Mouse (Mus musculus) thymus, adult 18-20 months (tissue): ENCODE data around the gene Dnmt1.
A peak's percentile ranks its signal among the peaks of the same experiment; 100 is the strongest.

Experiments used
- DNase-seq, 2 experiments: peaks; one replicate each; pipeline ENCODE4 v3.0.0; 2022; ENCODE audit warnings: mixed read lengths in 2 of 2

Gene Dnmt1

DNA sequence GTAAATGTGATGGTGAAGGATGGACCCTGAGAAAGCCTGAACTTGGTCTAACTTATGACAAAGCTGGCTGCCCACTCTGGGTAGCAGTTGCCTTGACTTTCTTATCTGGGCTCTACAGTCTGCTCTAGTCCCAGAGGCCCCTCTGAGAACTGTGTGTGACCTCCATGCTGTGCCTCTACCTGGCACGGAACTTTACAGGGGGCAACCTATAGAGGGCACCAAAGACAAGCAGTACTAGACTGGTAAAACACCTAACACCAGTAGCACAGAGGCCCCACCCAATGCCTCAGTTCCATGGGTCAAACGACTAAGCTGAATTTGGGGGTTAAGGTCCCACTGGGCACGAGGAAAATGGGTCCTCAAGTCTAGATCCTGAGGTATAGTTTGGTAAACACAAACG is 43.5 kb downstream of the Dnmt1 start:
- peak in 1 of 2 experiments; percentile 44 for DNase-seq

DNA sequence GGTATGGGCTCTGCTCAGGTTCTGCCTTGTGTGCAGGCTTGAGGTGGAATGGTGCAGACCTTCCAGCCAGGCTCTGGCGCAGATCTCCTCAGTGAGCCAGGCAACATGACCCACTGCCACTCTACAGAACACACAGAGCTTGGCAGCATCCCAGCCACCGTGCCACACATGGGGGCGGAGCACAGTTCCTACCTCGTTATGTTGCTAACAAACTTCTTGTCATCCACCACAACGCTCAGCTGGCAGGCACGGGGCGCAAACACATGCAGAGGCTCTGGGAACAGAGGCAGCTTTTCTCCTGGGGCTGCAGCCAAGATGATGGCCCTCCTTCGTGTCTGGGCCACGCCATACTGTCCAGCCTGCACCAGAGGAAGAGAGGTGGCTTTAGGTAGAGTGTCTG is 49.7 kb downstream of the Dnmt1 start:
- no peak for DNase-seq

DNA sequence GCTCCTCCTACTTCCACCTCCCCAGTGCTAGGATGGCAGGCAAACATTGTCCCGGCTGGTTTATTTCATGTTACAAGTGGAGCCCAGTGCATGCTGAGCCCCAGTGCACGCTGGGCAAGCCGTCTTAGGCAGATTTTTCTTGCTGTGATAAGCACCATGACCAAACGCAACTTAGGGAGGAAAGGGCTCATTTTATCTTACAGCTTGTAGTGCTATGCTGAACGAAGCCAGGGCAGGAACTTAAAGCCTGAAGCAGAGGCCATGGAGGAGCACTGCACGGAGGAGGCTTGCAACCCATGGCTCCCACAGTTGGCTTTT is 57.6 kb downstream of the Dnmt1 start:
- no peak for DNase-seq

DNA sequence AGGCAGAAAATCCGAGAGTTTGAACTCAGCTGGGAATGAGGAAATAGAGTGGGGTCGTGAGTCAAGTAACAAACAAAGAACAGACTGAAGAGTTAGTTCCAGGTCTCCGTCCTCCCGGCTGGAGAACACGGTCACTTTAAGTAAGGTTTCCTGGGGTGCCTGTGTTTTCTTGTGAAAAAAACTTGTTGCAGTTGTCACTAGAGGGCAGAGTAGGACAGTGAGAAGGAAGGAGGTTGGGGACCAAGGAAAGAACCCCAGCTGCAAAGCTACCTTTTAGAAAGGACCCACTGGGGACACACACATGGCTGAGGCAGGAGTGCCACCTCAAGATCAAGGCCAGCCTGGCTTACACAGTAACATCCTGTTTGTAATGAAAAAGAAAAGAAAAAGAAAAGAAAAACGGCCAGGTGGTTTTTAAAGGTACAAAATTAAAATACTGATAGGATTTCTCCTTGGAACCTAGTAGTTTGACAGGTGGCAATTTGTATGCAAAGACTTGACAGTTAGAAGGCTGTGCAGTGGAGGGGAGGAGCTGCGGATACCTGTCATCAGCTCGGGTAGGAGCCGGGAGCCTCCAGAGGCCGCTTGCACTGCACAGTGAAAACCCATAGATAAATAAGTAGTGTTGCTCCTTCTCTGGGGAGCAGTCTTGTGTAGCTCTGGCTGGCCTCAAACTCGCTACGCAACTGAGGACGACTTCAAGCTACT is 58.1 kb downstream of the Dnmt1 start:
- no peak for DNase-seq

DNA sequence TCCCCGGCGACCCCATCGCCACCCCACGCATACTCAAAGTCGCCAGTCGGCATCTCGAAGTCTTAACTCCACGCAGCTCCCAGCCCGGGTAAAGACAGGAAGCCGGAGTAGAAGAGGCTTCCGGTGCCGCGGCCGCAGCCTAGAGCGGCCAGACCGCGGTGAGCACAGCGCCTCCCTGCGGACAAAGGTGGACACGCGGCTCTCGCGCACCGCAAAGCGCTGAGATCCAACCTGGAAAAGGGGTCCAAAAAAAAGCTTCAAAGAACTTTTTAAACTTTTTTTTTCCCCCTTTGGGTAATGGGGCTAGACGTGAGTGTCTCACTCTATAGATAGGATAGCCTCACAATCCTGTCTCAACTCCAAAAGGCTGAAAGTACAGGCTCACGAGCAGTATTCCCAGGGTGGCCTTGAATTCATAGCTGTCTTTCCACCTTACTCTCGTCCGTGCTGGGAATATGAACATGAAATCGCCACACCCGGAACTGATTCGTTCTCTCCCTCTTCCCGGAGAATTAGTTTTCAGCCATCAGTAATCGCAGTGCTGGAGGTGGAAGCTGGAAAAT is 61.1 kb downstream of the Dnmt1 start, which contains the start of gene Eif3g:
Gene Eif3g, minus strand, starts transcription at position 113 of the 563 bp plus-strand sequence.
- peak; percentile 68 to 76 for DNase-seq

DNA sequence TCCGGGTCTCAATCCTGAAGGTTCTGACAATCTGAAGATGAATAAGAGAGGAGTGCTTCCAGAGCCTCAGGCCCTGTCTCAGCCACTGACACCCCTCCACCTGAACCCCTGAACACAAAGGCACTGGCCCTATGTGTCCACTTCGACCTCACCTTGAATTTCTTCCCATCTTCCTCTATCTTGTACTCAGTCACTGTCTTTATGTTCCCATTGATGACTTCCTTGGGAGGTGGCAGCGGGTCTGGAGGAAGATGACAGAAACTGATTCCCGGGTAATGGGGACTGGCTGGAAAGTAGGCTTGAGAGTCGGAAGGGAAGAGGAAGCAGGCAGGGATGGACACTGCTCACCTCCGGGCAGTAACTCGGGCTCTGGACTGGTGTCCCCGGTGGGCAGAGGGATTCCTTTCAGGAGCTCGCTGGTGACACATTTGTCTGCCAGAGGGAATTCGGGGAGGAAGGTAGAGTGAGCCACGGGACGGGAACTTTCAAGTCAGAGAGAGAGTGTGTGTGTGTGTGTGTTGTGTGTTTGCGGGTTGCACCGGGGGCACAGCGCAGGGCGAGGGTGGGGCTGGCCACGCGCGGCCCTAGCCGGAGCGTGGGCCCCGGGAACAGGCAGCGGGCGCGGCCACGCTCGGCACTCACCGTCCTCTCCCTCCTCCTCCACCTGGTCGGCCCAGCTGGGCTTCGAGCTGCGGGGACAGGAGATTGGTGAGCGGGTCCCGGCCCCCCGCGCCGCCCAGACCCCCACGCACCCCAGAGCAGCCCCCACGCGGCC is 61.8 kb downstream of the Dnmt1 start:
- DNase-seq, result no peak

DNA sequence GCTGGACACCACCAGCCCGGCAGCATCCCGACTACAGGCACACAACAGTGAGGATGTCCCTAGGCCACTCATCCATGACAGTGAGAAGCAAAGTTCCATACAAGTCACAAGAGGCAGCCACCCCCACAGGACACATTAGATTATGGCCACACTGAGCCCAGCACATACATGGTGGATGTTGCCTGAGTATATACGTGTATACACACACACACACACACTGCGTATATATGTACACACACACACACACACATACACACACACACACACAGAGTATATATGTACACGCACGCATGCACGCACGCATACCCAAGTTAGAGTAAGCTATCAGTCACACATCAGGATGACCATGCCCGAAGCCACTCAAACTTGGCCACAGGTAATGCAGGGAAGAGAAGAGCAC is 64.3 kb downstream of the Dnmt1 start:
- no peak for DNase-seq

DNA sequence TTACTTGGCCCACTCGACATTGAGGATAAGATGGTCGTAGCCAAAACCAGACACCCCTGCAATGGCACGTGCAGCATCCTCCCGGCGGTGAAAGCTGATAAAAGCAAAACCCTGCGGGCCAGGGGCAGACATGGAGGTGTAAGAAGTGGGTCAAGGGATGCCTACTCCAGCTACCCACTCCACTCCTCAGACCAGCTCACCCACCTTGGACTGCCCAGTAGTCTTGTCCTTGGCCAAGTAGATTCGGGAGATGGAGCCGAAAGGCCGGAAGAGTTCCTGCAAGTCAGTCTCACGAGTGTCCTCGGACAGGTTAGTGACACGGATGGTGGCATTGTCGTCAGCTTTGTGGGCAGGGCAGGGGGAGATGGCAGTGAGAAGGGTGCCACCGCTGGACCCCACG is 65.1 kb downstream of the Dnmt1 start:
- DNase-seq, result no peak

DNA sequence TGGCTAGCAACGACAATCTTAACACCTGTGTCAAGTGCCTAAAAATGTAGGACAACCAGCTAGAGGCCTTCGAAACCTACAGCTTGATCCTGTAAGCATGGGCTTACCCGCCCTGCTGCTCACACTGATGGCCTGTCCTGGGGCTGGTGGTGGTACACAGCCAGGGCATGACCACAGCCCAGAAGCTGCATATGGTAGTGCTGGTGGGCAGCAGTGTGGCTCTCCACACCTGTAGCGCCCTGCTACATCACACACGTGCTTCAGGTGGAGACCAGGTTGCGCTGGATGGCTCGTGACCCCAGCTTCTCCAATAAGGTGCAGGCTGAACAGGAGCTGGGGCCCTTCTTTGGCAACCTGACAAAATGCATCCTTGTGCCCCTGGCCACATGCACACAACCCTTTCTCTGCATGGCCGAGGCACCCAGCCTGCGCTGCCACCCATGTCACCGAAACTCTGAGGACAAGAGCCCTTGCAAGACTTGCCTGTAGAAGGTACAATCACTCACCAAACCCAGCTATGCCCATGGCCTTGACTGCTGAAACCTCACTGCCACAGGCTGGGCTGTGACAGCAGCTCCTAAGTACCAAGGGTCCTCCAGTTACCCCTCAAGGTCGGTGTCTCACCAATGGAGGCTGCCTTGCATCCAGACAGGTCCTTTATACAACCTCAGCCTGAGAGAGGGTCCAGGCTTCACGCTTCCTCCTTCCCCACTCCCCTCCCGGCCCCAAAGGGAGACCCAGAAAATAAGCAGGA is 65.9 kb downstream of the Dnmt1 start:
- no peak for DNase-seq

DNA sequence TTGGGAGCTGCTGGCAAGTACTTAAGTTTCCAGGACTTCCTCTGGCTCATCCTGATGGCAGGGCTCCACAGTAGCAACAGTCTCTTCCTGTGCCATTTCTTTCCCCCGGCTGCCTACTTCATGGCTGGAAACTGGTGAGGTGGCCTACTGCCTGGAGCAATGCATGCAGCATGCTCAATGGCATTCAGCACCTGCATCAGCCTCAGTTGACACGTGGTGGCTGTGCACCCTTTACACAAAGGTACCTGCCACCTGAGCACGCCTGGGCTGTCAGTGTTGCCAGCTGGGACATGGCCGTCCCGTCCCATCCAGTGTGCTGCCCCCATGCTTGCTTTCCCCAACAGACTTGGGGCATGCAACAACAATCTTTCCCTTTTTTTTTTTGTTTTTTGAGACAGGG is 66.6 kb downstream of the Dnmt1 start:
- DNase-seq, result no peak

DNA sequence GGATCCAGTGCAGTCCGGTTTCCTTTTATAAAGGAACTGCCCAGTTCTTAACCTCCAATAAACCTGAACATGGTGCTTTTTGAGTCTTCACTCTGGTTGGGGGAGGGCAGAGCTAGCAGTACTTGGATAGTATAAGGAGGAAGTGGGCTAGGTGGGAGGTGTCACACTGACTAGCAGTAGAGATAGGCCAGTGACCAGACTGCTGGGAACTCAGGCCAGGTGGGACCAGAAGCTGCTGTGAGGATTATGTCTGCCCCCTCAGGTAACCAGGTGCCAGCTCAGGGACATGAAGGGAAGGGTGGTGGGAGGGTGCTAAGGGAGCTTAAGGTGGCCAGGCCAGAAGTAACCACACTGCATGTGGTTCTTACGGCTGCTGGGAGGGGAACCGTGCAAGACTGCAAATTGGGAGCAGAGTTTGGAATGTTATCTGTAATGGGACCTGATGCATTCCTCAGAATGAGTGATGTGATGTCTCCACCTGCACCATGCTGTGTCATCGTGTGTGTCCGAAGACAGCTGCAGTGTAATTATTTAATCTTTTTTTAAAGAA is 67.5 kb downstream of the Dnmt1 start:
- no peak for DNase-seq

DNA sequence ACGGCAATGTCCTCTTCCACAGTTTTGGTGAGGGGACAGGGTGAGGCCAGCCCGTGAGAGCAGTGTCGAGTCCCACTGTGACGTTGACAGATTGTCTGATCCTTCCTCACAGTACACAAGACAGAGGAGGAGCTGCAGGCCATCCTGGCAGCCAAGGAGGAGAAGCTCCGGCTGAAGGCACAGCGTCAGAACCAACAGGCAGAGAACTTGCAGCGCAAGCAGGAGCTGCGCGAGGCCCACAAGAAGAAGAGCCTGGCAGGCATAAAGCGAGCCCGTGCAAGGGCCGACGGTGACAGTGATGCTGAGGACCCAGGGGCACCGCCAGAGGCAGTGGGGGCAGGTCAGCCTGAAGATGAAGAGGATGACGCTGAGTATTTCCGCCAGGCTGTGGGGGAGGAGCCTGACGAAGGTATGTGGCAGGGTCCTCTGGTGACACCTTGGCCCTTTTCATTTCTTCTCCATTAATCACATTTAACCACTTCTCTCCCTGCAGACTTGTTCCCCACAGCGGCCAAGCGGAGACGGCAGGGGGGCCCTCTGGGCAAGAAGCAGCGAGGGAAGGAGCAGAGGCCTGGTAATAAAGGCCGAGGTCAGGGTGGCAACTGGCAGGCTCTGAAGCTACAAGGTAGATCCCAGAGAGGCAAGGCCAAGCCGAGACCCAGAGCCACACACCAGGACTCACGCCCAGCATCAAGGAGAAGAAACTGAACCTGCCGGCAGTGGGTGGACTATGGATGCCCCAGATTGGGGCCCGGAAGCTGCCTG is 68.2 kb downstream of the Dnmt1 start:
- no peak for DNase-seq

DNA sequence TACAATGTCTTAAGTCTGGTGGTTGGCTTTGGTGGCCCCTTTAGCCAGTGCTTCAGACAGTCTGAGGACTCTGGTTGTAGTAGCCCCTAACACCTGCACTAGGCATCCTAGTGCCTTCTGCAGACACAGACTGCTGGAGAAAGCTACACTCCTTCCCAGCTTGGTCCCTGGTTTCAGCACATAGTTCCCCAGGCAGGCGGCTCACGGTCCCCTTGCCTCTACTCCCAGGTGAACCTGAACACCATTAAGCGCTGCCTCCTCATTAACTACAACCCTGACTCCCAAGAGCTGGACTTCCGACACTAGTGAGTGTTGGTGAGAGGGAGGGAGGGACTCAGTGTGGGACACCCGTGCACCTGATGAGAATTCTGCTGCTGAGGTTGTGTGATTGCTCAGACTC is 69.3 kb downstream of the Dnmt1 start:
- DNase-seq, result no peak

DNA sequence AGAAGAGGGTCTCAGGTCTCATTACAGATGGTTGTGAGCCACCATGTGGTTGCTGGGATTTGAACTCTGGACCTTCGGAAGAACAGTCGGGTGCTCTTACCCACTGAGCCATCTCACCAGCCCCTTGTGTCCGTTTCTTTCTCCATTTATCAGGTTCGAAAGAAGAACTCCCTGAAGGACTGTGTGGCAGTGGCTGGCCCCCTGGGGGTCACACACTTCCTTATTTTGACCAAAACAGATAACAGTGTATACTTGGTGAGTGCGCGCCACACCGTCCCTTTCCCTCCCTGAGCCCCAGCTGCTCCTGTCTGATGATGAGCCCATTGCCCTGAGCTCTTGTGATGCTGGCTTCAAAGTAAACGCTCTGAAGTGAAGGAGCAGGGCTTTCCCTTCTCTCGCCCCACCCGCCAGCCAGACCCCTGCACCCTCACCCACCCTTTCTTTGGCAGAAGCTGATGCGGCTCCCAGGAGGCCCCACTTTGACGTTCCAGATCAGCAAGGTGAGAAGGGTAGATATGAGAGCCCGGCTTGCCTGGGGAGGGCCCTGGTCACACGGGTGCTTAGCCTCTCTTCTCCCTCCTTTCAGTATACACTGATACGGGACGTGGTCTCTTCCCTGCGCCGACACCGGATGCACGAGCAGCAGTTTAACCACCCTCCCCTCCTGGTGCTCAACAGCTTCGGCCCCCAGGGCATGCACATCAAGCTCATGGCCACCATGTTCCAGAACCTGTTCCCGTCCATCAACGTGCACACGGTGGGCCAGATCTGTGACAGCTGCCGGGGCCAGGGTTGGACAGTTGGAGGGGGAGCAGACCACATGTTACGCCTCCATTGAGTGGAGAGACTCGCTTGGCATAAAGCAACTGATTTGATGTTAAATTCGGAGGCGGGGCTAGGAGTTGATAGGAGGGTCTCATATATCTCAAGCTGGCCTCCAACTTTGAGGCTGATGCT is 70.2 kb downstream of the Dnmt1 start:
- DNase-seq, result no peak

DNA sequence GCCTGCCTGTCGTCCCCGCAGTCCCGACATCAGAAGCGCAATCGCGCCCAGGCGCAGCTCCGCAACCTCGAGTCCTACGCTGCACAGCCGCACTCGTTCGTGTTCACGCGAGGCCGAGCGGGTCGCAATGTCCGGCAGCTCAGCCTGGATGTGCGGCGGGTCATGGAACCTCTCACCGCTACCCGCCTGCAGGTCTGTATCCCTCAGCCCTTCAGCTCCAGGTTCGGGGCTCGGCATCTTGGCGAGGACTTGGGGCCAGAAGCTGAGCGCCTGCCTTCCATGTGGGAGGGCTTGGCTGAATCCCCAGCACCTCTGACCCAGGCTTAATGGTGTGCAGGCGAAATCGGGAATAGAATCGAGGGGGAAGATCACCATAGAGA is 71.3 kb downstream of the Dnmt1 start:
- DNase-seq, result no peak

DNA sequence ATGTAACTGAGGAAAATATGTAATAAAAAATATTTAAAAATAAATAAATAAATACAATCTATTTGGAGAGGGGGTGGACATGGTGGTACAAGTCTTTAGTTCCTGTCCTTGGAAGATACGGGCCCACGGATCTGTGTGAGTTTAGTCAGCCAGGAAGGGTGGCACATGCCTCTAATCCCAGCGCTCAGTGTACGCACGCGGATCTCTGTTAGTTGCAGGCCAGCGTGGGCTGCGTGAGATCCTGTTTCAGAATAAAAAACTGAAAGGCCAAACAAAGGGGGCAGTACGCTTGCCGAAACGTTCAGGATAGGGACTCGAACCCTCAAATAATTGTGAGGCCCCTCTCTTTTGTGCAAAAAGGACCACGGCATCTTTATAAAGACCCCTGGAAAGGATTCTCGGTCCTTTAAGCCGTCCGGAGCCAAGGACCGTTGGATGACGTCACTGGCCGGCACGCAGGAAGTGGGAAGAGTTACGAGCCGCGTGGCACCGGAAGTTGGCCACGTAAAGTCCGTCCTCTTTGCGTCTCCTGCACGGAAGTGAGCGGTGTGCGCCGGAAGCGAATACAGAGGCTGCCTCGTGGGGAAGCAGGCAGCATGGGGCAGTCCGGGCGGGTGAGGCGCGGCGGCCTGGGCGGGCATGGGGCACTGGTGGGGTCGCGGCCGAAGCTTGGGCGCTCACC is 71.8 kb downstream of the Dnmt1 start, which contains the start of gene Ppan:
Gene Ppan, plus strand, starts transcription at position 472 of the 682 bp plus-strand sequence.
- peak; percentile 88 to 94 for DNase-seq

DNA sequence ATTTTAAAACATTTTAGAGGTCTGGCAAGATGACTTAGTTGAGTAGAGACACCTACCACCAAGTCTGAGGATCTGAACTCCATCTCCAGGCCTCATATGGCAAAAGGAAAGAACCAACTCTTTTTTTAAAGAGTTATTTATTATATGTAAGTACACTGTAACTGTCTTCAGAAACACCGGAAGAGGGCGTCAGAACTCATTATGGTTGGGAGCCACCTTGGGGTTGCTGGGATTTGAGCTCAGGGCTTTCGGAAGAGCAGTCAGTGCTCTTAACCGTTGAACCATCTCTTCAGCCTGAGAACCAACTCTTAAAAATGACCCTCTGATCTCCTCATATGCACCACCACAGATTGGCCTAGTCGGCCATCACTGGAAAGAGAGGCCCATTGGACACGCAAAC is 72.5 kb downstream of the Dnmt1 start:
- no peak for DNase-seq

DNA sequence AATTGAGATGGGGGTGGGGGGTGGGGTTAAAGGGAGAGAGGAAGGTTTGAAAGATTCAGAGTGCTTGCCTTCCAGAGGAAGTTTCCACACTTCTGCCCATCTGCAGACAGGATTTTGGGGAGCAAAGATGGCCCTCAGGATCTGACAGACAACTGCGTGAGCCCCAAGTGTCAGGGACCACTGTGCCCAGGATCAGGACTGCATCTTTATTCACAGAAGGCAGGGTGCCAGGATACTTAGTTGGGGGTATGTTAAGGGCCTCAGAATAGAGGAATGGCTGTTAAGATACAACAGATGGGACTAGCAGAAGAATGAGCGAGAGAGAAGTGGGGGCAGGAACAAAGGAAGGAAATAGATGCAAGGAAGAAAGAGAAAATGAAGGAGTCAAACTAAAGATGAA is 73.1 kb downstream of the Dnmt1 start:
- DNase-seq, result no peak

DNA sequence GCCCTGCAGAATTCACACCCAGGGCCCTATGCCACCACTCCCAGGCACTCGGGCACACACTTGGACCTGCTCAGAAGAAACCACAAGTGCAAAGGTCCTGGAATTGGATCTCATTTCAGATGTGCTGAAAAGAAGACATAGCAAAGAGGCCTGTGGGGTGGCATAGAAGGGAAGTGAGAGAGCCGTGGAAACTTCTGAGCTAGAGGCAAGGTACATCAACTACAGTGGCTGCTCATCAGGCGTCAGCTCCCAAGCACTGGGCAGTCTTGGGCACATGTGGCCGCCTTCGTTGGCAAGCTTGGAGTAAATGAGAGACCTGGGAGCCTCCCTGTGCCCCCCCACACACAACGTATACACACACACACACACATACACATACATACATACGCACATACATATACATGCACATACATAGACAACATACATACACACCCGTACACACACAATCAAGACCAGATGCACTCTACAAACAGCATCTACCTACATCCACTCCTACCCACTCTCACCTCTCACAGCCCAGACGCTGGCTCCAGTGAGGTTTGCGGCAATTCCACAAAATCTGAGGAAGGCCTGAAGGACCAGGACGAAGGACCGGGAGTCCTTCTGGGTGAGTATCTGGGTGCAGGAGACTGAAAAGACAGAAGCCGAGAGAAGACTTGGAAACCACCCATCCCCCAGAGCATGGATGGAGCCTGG is 80.4 kb downstream of the Dnmt1 start, which contains the start of gene Angptl6:
Gene Angptl6, minus strand, starts transcription at position 631 of the 696 bp plus-strand sequence.
- no peak for DNase-seq

DNA sequence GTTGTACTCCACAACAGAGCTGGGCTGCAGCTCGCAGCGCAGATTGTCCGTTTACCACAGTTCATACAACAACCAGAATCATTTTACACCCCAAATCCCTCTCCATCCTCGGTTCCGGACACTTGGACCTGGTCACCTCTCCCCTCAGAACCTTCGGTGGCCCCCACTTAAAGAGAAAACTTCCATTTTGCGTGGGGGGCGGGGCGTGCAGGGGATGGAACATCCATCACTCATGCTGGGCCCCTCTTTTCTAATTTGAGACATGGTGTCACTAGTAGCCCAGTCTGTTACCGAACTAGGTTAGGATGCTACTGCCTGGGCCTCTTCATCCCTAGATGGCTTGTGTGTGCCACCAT is 81.0 kb downstream of the Dnmt1 start:
- DNase-seq, result peak in 1 of 2 experiments; percentile 61
